In genomic region chr5:146963937-146964278, GRCm38 (mm10) we compare ENCODE assay signal across 8 mouse cellular contexts. TPM values are rescaled to one million over a fixed set of nuclear protein-coding genes. Genes with fewer than 3 reads are reported as not detected.
DNase-seq lines count a peak whose midpoint lies in the region; ATAC-seq and TF ChIP-seq lines count a peak whose summit lies in the region.

No protein-coding gene starts in this region.

- no peaks in the 10 kb centered on the region for H3K9me3 ChIP-seq in lung, embryonic 14.5 days (ENCODE audit: low read depth, low read length)
- H3K9me3 ChIP-seq in limb, embryonic 13.5 days = no peaks in the 10 kb centered on the region
- no peaks in the 10 kb centered on the region for H3K9me3 ChIP-seq in neural tube, embryonic 14.5 days (ENCODE audit: control insufficient read depth, low read length)

- H3K9ac ChIP-seq in lung, embryonic 14.5 days = peak overlapping the region; percentile 83
- peak overlapping the region; percentile 59 for H3K9ac ChIP-seq in limb, embryonic 13.5 days
- no peak overlapping the region; the same call in 1 of the 2 replicates for H3K9ac ChIP-seq in neural tube, embryonic 14.5 days (replicated peaks; ENCODE audit: low read depth, low read length)

- H3K4me2 ChIP-seq in lung, embryonic 14.5 days = peak overlapping the region; percentile 72
- peak overlapping the region; percentile 67 for H3K4me2 ChIP-seq in limb, embryonic 13.5 days (replicated peaks)
- peak overlapping the region; percentile 80 for H3K4me2 ChIP-seq in neural tube, embryonic 14.5 days (ENCODE audit: low read depth, low read length)

- no peak overlapping the region for H3K27ac ChIP-seq in lung, embryonic 14.5 days (ENCODE audit: low read depth)
- H3K27ac ChIP-seq in embryonic fibroblast, embryonic 13.5 days (ENCODE audit: insufficient read depth, low read length) = no peak overlapping the region
- no peak overlapping the region for H3K27ac ChIP-seq in limb, embryonic 13.5 days
- H3K27ac ChIP-seq in neural tube, embryonic 14.5 days (ENCODE audit: low read depth, low read length) = no peak overlapping the region

- 52% methylated on average over 8 of the region's 8 CpGs for WGBS in lung, embryonic 14.5 days
- 55% methylated on average over 8 of the region's 8 CpGs for WGBS in limb, embryonic 13.5 days
- 49% methylated on average over 8 of the region's 8 CpGs for WGBS in neural tube, embryonic 14.5 days

- no peaks in the 10 kb centered on the region for H3K4me1 ChIP-seq in lung, embryonic 14.5 days (ENCODE audit: insufficient read depth)
- H3K4me1 ChIP-seq in embryonic fibroblast, embryonic 13.5 days (ENCODE audit: control insufficient read depth, insufficient read depth, low read length) = peaks cover 2% of the 10 kb centered on the region; the same call in 1 of the 2 replicates
- peaks cover 10% of the 10 kb centered on the region for H3K4me1 ChIP-seq in limb, embryonic 13.5 days
- peaks cover 6% of the 10 kb centered on the region for H3K4me1 ChIP-seq in neural tube, embryonic 14.5 days (ENCODE audit: control insufficient read depth, insufficient read depth, low read length)

- no peak for DNase-seq in lung, embryonic 14.5 days
- DNase-seq in lung, postnatal 4 days = no peak
- DNase-seq in retina, embryonic 14.5 days (ENCODE audit: low spot score) = no peak
- DNase-seq in cerebellum, postnatal 14 days = no peak
- DNase-seq in thymus, adult 18-20 months = no peak

- H3K27me3 ChIP-seq in lung, embryonic 14.5 days (ENCODE audit: insufficient read depth, low read length) = no peaks in the 10 kb centered on the region
- no peaks in the 10 kb centered on the region for H3K27me3 ChIP-seq in limb, embryonic 13.5 days
- H3K27me3 ChIP-seq in neural tube, embryonic 14.5 days (ENCODE audit: control insufficient read depth, insufficient read depth, low read length) = no peaks in the 10 kb centered on the region

- ATAC-seq in lung, embryonic 14.5 days (ENCODE audit: insufficient read depth) = 0 out of 2 replicates have a peak, but pooled peaks have one; percentile 22
- ATAC-seq in limb, embryonic 13.5 days (ENCODE audit: low FRiP score, low read depth) = peak; percentile 22; the same call in 1 of the 2 replicates
- ATAC-seq in neural tube, embryonic 14.5 days (ENCODE audit: low read depth) = peak; percentile 24

- TF ChIP-seq CTCF in lung, embryonic 14.5 days (IDR thresholded peaks at IDR 0.05; ENCODE audit: low read depth) = no peak
- TF ChIP-seq CTCF in embryonic fibroblast, embryonic 13.5 days (IDR thresholded peaks at IDR 0.05; ENCODE audit: borderline replicate concordance, insufficient read depth, low read length) = no peak

- peak overlapping the region; percentile 81 for H3K4me3 ChIP-seq in lung, embryonic 14.5 days (ENCODE audit: low read depth, low read length)
- peak overlapping the region; percentile 22; the same call in 1 of the 2 replicates for H3K4me3 ChIP-seq in embryonic fibroblast, embryonic 13.5 days (ENCODE audit: insufficient read depth, low read length)
- H3K4me3 ChIP-seq in limb, embryonic 13.5 days = peak overlapping the region; percentile 83
- peak overlapping the region; percentile 84 for H3K4me3 ChIP-seq in neural tube, embryonic 14.5 days (ENCODE audit: low read depth, low read length)

- H3K36me3 ChIP-seq in lung, embryonic 14.5 days (ENCODE audit: insufficient read depth) = peaks cover 9% of the 10 kb centered on the region
- peaks cover 10% of the 10 kb centered on the region for H3K36me3 ChIP-seq in limb, embryonic 13.5 days
- no peaks in the 10 kb centered on the region for H3K36me3 ChIP-seq in neural tube, embryonic 14.5 days (ENCODE audit: control insufficient read depth, insufficient read depth, low read length)

- no peak for TF ChIP-seq POLR2A in embryonic fibroblast, embryonic 13.5 days (IDR thresholded peaks at IDR 0.05; ENCODE audit: low read depth, low read length)

RNA-seq across cellular contexts. Expression of gene Mtif3, which starts 0.3 kb away (rescaled TPM):
- 19.8 and 21.8 TPM in 2 replicates for polyA plus RNA-seq in lung, embryonic 14.5 days (2014; fragmentation: Nextera tagmentation; extraction: Ambion mirVana)
- polyA plus RNA-seq in embryonic fibroblast, embryonic 13.5 days (2011; ENCODE audit: insufficient read length, low read depth, missing spikeins) = 10.2 and 10.4 TPM in 2 replicates
- polyA plus RNA-seq in limb, embryonic 13.5 days (2015; fragmentation: Nextera tagmentation; extraction: Ambion mirVana) = 27.3 and 27.4 TPM in 2 replicates
- polyA plus RNA-seq in neural tube, embryonic 14.5 days (2014; fragmentation: Nextera tagmentation; extraction: Ambion mirVana) = 25.2 and 34.7 TPM in 2 replicates

RNA-seq across cellular contexts. Expression of gene Gtf3a, which starts 15.5 kb away (rescaled TPM):
- 124 and 130 TPM in 2 replicates for polyA plus RNA-seq in lung, embryonic 14.5 days (2014; fragmentation: Nextera tagmentation; extraction: Ambion mirVana)
- polyA plus RNA-seq in embryonic fibroblast, embryonic 13.5 days (2011; ENCODE audit: insufficient read length, low read depth, missing spikeins) = 33.1 and 40.5 TPM in 2 replicates
- 105 and 111 TPM in 2 replicates for polyA plus RNA-seq in limb, embryonic 13.5 days (2015; fragmentation: Nextera tagmentation; extraction: Ambion mirVana)
- 104 and 105 TPM in 2 replicates for polyA plus RNA-seq in neural tube, embryonic 14.5 days (2014; fragmentation: Nextera tagmentation; extraction: Ambion mirVana)

Comparison
In these comparisons a context has a peak if more than half of its experiments do, and no peak if none do; other contexts are left out.
1. H3K4me3 ChIP-seq: peak in every context shown above with its lines; median percentile 84 in neural tube, embryonic 14.5 days; 83 in limb, embryonic 13.5 days; 81 in lung, embryonic 14.5 days; 22 in embryonic fibroblast, embryonic 13.5 days.